Mouse (Mus musculus): ENCODE results near the gene Ccr6.

GRCm38 (mm10) chr17:8223225-8223624, 12.6 kb upstream of the Ccr6 start:
- TF ChIP-seq CTCF (IDR thresholded peaks at IDR 0.05): no peak
- no peak for TF ChIP-seq EP300 (IDR thresholded peaks at IDR 0.05)

Measured in lung, postnatal 0 days (tissue).